Comparison of ENCODE assay signal across 18 mouse cellular contexts in the genomic region with DNA sequence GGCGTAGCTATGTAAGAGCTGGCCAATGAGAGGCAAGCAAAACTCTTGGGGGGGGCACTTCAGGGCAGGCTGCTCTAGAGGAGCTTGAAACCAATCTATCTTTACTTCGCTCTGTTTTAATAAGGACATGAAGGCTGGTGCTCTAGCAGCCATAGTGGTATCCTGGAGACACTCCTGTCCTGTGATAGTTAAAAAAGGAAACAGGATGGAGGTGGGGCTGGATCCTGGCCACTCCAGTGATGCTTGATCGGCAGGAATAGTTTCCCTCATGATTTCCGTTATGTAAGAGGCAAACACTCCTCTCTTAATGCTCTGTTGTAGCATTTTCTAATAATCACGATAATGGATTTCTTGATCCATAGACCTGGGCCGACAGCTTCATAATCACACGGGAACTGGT.
DNase-seq lines count a peak whose midpoint lies in the region; ATAC-seq lines count a peak whose summit lies in the region.
"Had no signal": no experiment of that assay in that cellular context is flagged by ENCODE, and none has a peak within 500 bp of the region (broad histone marks: within the 10 kb centered on the region; RNA-seq: fewer than 3 reads in every experiment).

No protein-coding gene starts in this region.

- no peak overlapping the region for H3K9ac ChIP-seq in kidney, embryonic 14.5 days (ENCODE audit: low read depth, low read length)
- H3K9ac ChIP-seq: forebrain, postnatal 0 days; heart, embryonic 15.5 days; hindbrain, embryonic 12.5 days; limb, embryonic 13.5 days; liver, embryonic 14.5 days; midbrain, embryonic 13.5 days had no signal

- H3K4me3 ChIP-seq in kidney, embryonic 14.5 days (ENCODE audit: low read length), result no peak overlapping the region
- H3K4me3 ChIP-seq: heart, embryonic 15.5 days; hindbrain, embryonic 12.5 days; limb, embryonic 13.5 days; midbrain, embryonic 13.5 days had no signal

- no peak overlapping the region for H3K27ac ChIP-seq in kidney, embryonic 14.5 days (ENCODE audit: low read depth, low read length)
- H3K27ac ChIP-seq: heart, embryonic 15.5 days; hindbrain, embryonic 12.5 days; limb, embryonic 13.5 days; liver, embryonic 14.5 days; midbrain, embryonic 13.5 days; stomach, postnatal 0 days had no signal

- H3K4me1 ChIP-seq in kidney, embryonic 14.5 days (ENCODE audit: control insufficient read depth, insufficient read depth, low read length), result peaks cover 25% of the 10 kb centered on the region

- ATAC-seq in kidney, embryonic 14.5 days (ENCODE audit: low FRiP score, low TSS enrichment), result no peak
- ATAC-seq: forebrain, postnatal 0 days; midbrain, embryonic 13.5 days had no signal

- H3K9me3 ChIP-seq in kidney, embryonic 14.5 days (ENCODE audit: control insufficient read depth, low read length), result no peaks in the 10 kb centered on the region
- H3K9me3 ChIP-seq: heart, embryonic 15.5 days; hindbrain, embryonic 12.5 days; limb, embryonic 13.5 days; midbrain, embryonic 13.5 days had no signal

- no peaks in the 10 kb centered on the region for H3K36me3 ChIP-seq in kidney, embryonic 14.5 days (ENCODE audit: control insufficient read depth, insufficient read depth, low read length)
- H3K36me3 ChIP-seq: heart, embryonic 15.5 days; midbrain, embryonic 13.5 days had no signal

- H3K4me2 ChIP-seq in kidney, embryonic 14.5 days (replicated peaks; ENCODE audit: low read depth, low read length), result no peak overlapping the region
- H3K4me2 ChIP-seq: heart, embryonic 15.5 days; hindbrain, embryonic 12.5 days; limb, embryonic 13.5 days; midbrain, embryonic 13.5 days had no signal

- DNase-seq in kidney, adult 11 months, result peak; percentile 17
- peak; percentile 9 to 44 for DNase-seq in left cerebral cortex, postnatal 25 days (ENCODE audit: low spot score in 2 of 2)
- no peak for DNase-seq in left cerebral cortex, adult 9 months (ENCODE audit: low spot score in 2 of 2)
- DNase-seq in kidney, postnatal 36 days, result peak; percentile 35 to 40
- DNase-seq in lung, postnatal 25 days (ENCODE audit: low spot score), result peak; percentile 42
- DNase-seq in cerebellum, postnatal 14 days, result no peak
- DNase-seq: adrenal gland, postnatal 36 days; cerebellum, adult 9-11 months; forebrain, postnatal 0 days; gastrocnemius, postnatal 14 days; thymus, postnatal 25 days had no signal

- no peaks in the 10 kb centered on the region for H3K27me3 ChIP-seq in kidney, embryonic 14.5 days (ENCODE audit: control insufficient read depth, insufficient read depth, low read length)
- H3K27me3 ChIP-seq: heart, embryonic 15.5 days; hindbrain, embryonic 12.5 days; limb, embryonic 13.5 days; midbrain, embryonic 13.5 days had no signal

- intact Hi-C loops in left cerebral cortex, postnatal 25 days (cut with DNase I), result no loop called here

- WGBS in kidney, embryonic 14.5 days, result 85% methylated on average over 7 of the region's 7 CpGs

Comparison
In these comparisons a context has a peak if more than half of its experiments do, and no peak if none do; other contexts are left out.
1. DNase-seq: peak in kidney, adult 11 months (single experiment), left cerebral cortex, postnatal 25 days (2 of 2), kidney, postnatal 36 days (2 of 2) and lung, postnatal 25 days (single experiment); none in left cerebral cortex, adult 9 months (0 of 2) and cerebellum, postnatal 14 days (0 of 2).